27 mouse cellular contexts compared by ENCODE assay signal in genomic region chr11:88260463-88260862, GRCm38 (mm10). TPM values are rescaled to one million over a fixed set of nuclear protein-coding genes. Genes with fewer than 3 reads are reported as not detected.
DNase-seq lines count a peak whose midpoint lies in the region; ATAC-seq and TF ChIP-seq lines count a peak whose summit lies in the region.
"Had no signal": no experiment of that assay in that cellular context is flagged by ENCODE, and none has a peak within 500 bp of the region (broad histone marks: within the 10 kb centered on the region; RNA-seq: fewer than 3 reads in every experiment).

No protein-coding gene starts in this region.

- peak overlapping the region; percentile 31 for H3K27ac ChIP-seq in heart, embryonic 12.5 days (ENCODE audit: poor library complexity, severe bottlenecking)
- H3K27ac ChIP-seq in hindbrain, embryonic 12.5 days = 0 out of 2 replicates have a peak overlapping the region, but pooled peaks have one; percentile 12
- H3K27ac ChIP-seq in hindbrain, embryonic 11.5 days (ENCODE audit: low read depth, low read length) = no peak overlapping the region
- H3K27ac ChIP-seq in lung, embryonic 14.5 days (ENCODE audit: low read depth) = no peak overlapping the region
- H3K27ac ChIP-seq: forebrain, embryonic 12.5 days; gastrocnemius, adult 2 months; left cerebral cortex, adult 2 months; limb, embryonic 10.5 days; neural tube, embryonic 15.5 days had no signal

- no peak for TF ChIP-seq CTCF in lung, embryonic 14.5 days (IDR thresholded peaks at IDR 0.05; ENCODE audit: low read depth)

- H3K9me3 ChIP-seq in heart, embryonic 12.5 days (replicated peaks) = peaks cover 7% of the 10 kb centered on the region
- 0 out of 2 replicates have a peak, but pooled peaks cover 6% of the 10 kb centered on the region for H3K9me3 ChIP-seq in hindbrain, embryonic 12.5 days (replicated peaks)
- no peaks in the 10 kb centered on the region for H3K9me3 ChIP-seq in hindbrain, embryonic 11.5 days (ENCODE audit: control insufficient read depth, low read length)
- H3K9me3 ChIP-seq in lung, embryonic 14.5 days (ENCODE audit: low read depth, low read length) = no peaks in the 10 kb centered on the region
- H3K9me3 ChIP-seq: limb, embryonic 10.5 days; neural tube, embryonic 15.5 days had no signal

- WGBS in heart, embryonic 12.5 days = 19% methylated on average over 7 of the region's 7 CpGs
- WGBS in hindbrain, embryonic 12.5 days = 50% methylated on average over 7 of the region's 7 CpGs
- 54% methylated on average over 7 of the region's 7 CpGs for WGBS in hindbrain, embryonic 11.5 days
- WGBS in lung, embryonic 14.5 days = 27% methylated on average over 7 of the region's 7 CpGs

- peaks cover 11% of the 10 kb centered on the region for H3K4me1 ChIP-seq in heart, embryonic 12.5 days (replicated peaks)
- H3K4me1 ChIP-seq in hindbrain, embryonic 12.5 days = peaks cover 24% of the 10 kb centered on the region
- H3K4me1 ChIP-seq in hindbrain, embryonic 11.5 days (replicated peaks; ENCODE audit: control insufficient read depth, insufficient read depth, low read length) = 0 out of 2 replicates have a peak, but pooled peaks cover 5% of the 10 kb centered on the region
- no peaks in the 10 kb centered on the region for H3K4me1 ChIP-seq in lung, embryonic 14.5 days (ENCODE audit: insufficient read depth)

- H3K36me3 ChIP-seq in heart, embryonic 12.5 days = no peaks in the 10 kb centered on the region
- H3K36me3 ChIP-seq in hindbrain, embryonic 12.5 days = no peaks in the 10 kb centered on the region
- peaks cover 3% of the 10 kb centered on the region for H3K36me3 ChIP-seq in hindbrain, embryonic 11.5 days (ENCODE audit: control insufficient read depth, insufficient read depth, low read length)
- H3K36me3 ChIP-seq in lung, embryonic 14.5 days (ENCODE audit: insufficient read depth) = no peaks in the 10 kb centered on the region
- H3K36me3 ChIP-seq: forebrain, embryonic 12.5 days; limb, embryonic 10.5 days; neural tube, embryonic 15.5 days had no signal

- H3K4me3 ChIP-seq in heart, embryonic 12.5 days = no peak overlapping the region
- H3K4me3 ChIP-seq in hindbrain, embryonic 12.5 days = no peak overlapping the region
- H3K4me3 ChIP-seq in hindbrain, embryonic 11.5 days (ENCODE audit: low read depth, low read length) = no peak overlapping the region
- H3K4me3 ChIP-seq in lung, embryonic 14.5 days (ENCODE audit: low read depth, low read length) = no peak overlapping the region
- H3K4me3 ChIP-seq: forebrain, embryonic 12.5 days; gastrocnemius, adult 2 months; left cerebral cortex, adult 2 months; limb, embryonic 10.5 days; megakaryocyte, embryonic 14.5 days; neural tube, embryonic 15.5 days had no signal

- peak; percentile 38 to 72 for DNase-seq in adrenal gland, adult (ENCODE audit: inconsistent age in 2 of 2, low spot score in 1 of 2)
- no peak for DNase-seq in adrenal gland, postnatal 25 days
- DNase-seq in heart, adult 8-10 months (ENCODE audit: low spot score) = no peak
- no peak for DNase-seq in hindbrain, embryonic 11.5 days (ENCODE audit: low spot score)
- peak; percentile 16 for DNase-seq in lung, embryonic 14.5 days
- no peak for DNase-seq in lung, postnatal 36 days
- DNase-seq: cerebellum, adult 9-11 months; gastrocnemius, adult 2 months; layer of hippocampus, adult 9-11 months; liver, postnatal 0 days; lung, postnatal 14 days; right cerebral cortex, postnatal 4 days; thymus, adult 2 months had no signal

- no peaks in the 10 kb centered on the region for H3K27me3 ChIP-seq in heart, embryonic 12.5 days (replicated peaks)
- no peaks in the 10 kb centered on the region for H3K27me3 ChIP-seq in hindbrain, embryonic 12.5 days
- no peaks in the 10 kb centered on the region for H3K27me3 ChIP-seq in hindbrain, embryonic 11.5 days (ENCODE audit: control insufficient read depth, insufficient read depth, low read length)
- H3K27me3 ChIP-seq in lung, embryonic 14.5 days (ENCODE audit: insufficient read depth, low read length) = no peaks in the 10 kb centered on the region
- H3K27me3 ChIP-seq: neural tube, embryonic 15.5 days; Patski had no signal

- no peak overlapping the region for H3K4me2 ChIP-seq in heart, embryonic 12.5 days
- no peak overlapping the region for H3K4me2 ChIP-seq in hindbrain, embryonic 12.5 days (replicated peaks)
- no peak overlapping the region for H3K4me2 ChIP-seq in hindbrain, embryonic 11.5 days (replicated peaks; ENCODE audit: low read depth, low read length)
- H3K4me2 ChIP-seq in lung, embryonic 14.5 days = no peak overlapping the region
- H3K4me2 ChIP-seq: forebrain, embryonic 12.5 days; neural tube, embryonic 15.5 days had no signal

- peak overlapping the region; percentile 6; the same call in 1 of the 2 replicates for H3K9ac ChIP-seq in heart, embryonic 12.5 days
- no peak overlapping the region for H3K9ac ChIP-seq in hindbrain, embryonic 12.5 days
- H3K9ac ChIP-seq in hindbrain, embryonic 11.5 days (ENCODE audit: low read depth, low read length) = no peak overlapping the region
- H3K9ac ChIP-seq in lung, embryonic 14.5 days = no peak overlapping the region
- H3K9ac ChIP-seq: forebrain, embryonic 12.5 days; liver, postnatal 0 days; neural tube, embryonic 15.5 days had no signal

- no peak for ATAC-seq in heart, embryonic 12.5 days (ENCODE audit: insufficient number of reproducible peaks, low FRiP score)
- no peak for ATAC-seq in hindbrain, embryonic 12.5 days (ENCODE audit: low FRiP score)
- no peak for ATAC-seq in hindbrain, embryonic 11.5 days (ENCODE audit: low FRiP score)
- no peak for ATAC-seq in lung, embryonic 14.5 days (ENCODE audit: insufficient read depth)
- ATAC-seq: inflammation-experienced regulatory T-cells, adult 6 months; liver, postnatal 0 days; midbrain, embryonic 16.5 days; Patski had no signal

RNA-seq across cellular contexts. Expression of gene Ccdc182, which starts 33.4 kb away (rescaled TPM):
- not detected in 2 replicates for total RNA-seq in adrenal gland, postnatal 25 days (2021)
- polyA plus RNA-seq in heart, embryonic 12.5 days (2016; fragmentation: Nextera tagmentation; extraction: Ambion mirVana) = 0.26 TPM in 1 of 2 replicates, not detected in the other
- total RNA-seq in heart, adult 8-10 months (2022) = not detected
- 3.8 and 4.3 TPM in 2 replicates for polyA plus RNA-seq in hindbrain, embryonic 12.5 days (2016; fragmentation: Nextera tagmentation; extraction: Ambion mirVana)
- 9.8 and 10.0 TPM in 2 replicates for polyA plus RNA-seq in hindbrain, embryonic 11.5 days (2014; fragmentation: Nextera tagmentation; extraction: Ambion mirVana)
- not detected in 2 replicates for polyA plus RNA-seq in lung, embryonic 14.5 days (2014; fragmentation: Nextera tagmentation; extraction: Ambion mirVana)
- total RNA-seq: gastrocnemius, adult 2 months; left cerebral cortex, adult 2 months; liver, adult 2 months had no signal
- polyA plus RNA-seq: cortical plate, adult 2 months; gonadal fat pad, adult 2 months; inflammation-experienced regulatory T-cells, adult 6 months; limb, embryonic 10.5 days; liver, adult 2 months; liver, postnatal 0 days; midbrain, embryonic 16.5 days; Patski; stomach, embryonic 16.5 days; thymus, adult 2 months had no signal

RNA-seq across cellular contexts. Expression of gene Mrps23, which starts 56.3 kb away (rescaled TPM):
- 133 and 199 TPM in 2 replicates for total RNA-seq in adrenal gland, postnatal 25 days (2021)
- 79.2 and 81.4 TPM in 2 replicates for polyA plus RNA-seq in heart, embryonic 12.5 days (2016; fragmentation: Nextera tagmentation; extraction: Ambion mirVana)
- 100 to 1,000 TPM; 301 to 345 (median 322) TPM for total RNA-seq in heart, adult 8-10 months (2022)
- 57.4 and 66.8 TPM in 2 replicates for polyA plus RNA-seq in hindbrain, embryonic 12.5 days (2016; fragmentation: Nextera tagmentation; extraction: Ambion mirVana)
- 83.2 and 84.5 TPM in 2 replicates for polyA plus RNA-seq in hindbrain, embryonic 11.5 days (2014; fragmentation: Nextera tagmentation; extraction: Ambion mirVana)
- 55.1 and 57.6 TPM in 2 replicates for polyA plus RNA-seq in lung, embryonic 14.5 days (2014; fragmentation: Nextera tagmentation; extraction: Ambion mirVana)

Comparison
In these comparisons a context has a peak if more than half of its experiments do, and no peak if none do; other contexts are left out.
1. DNase-seq: peak in adrenal gland, adult (2 of 2) and lung, embryonic 14.5 days (single experiment); none in adrenal gland, postnatal 25 days (single experiment), heart, adult 8-10 months (single experiment), hindbrain, embryonic 11.5 days (single experiment) and lung, postnatal 36 days (single experiment).
2. H3K27ac ChIP-seq: peak in heart, embryonic 12.5 days (single experiment) and hindbrain, embryonic 12.5 days (single experiment); none in hindbrain, embryonic 11.5 days (single experiment) and lung, embryonic 14.5 days (single experiment).